Comparison of ENCODE assay signal across 10 mouse cellular contexts in the genomic region with DNA sequence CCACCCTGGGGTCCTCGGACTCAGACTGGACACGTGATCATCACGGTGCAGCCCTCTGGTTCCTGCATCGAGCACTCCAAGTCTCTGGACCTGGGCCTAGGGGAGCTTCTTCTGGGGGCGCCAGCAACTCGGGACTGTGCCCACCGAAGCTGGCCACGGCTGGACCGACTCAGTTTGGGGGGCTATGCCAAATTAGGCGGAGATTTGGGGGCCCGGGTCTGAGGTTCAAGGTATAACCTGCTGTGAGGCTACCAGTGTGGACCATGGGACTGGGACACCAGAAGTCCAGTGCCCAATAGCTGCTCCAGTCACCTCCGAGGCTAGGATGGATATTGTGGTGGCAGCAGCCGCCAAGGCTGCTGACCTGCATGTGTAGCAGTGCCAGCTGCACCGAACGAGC. TPM values are rescaled to one million over a fixed set of nuclear protein-coding genes. Genes with fewer than 3 reads are reported as not detected.
A peak's percentile ranks its signal among the peaks of the same experiment; 100 is the strongest.
DNase-seq lines count a peak whose midpoint lies in the region; ATAC-seq and TF ChIP-seq lines count a peak whose summit lies in the region.
"Had no signal": no experiment of that assay in that cellular context is flagged by ENCODE, and none has a peak within 500 bp of the region (broad histone marks: within the 10 kb centered on the region; RNA-seq: fewer than 3 reads in every experiment).

No protein-coding gene starts in this region.

- no peak overlapping the region for H3K27ac ChIP-seq in kidney, postnatal 0 days
- H3K27ac ChIP-seq in embryonic fibroblast, embryonic 13.5 days (ENCODE audit: insufficient read depth, low read length), result no peak overlapping the region
- peak overlapping the region; percentile 97 for H3K27ac ChIP-seq in limb, embryonic 10.5 days
- H3K27ac ChIP-seq in neural tube, embryonic 12.5 days, result no peak overlapping the region

- H3K4me3 ChIP-seq in kidney, postnatal 0 days (replicated peaks; ENCODE audit: low read depth, low read length), result peak overlapping the region; percentile 62
- H3K4me3 ChIP-seq in embryonic fibroblast, embryonic 13.5 days (ENCODE audit: insufficient read depth, low read length), result peak overlapping the region; percentile 31; the same call in 1 of the 2 replicates
- peak overlapping the region; percentile 75 for H3K4me3 ChIP-seq in limb, embryonic 10.5 days
- H3K4me3 ChIP-seq in neural tube, embryonic 12.5 days, result peak overlapping the region; percentile 44

- TF ChIP-seq CTCF in kidney, postnatal 0 days (IDR thresholded peaks at IDR 0.05; ENCODE audit: low read depth), result no peak
- no peak for TF ChIP-seq CTCF in embryonic fibroblast, embryonic 13.5 days (IDR thresholded peaks at IDR 0.05; ENCODE audit: borderline replicate concordance, insufficient read depth, low read length)

- 59% methylated on average over 15 of the region's 15 CpGs for WGBS in kidney, postnatal 0 days
- 51% methylated on average over 15 of the region's 15 CpGs for WGBS in limb, embryonic 10.5 days
- WGBS in neural tube, embryonic 12.5 days, result 58% methylated on average over 15 of the region's 15 CpGs

- H3K9ac ChIP-seq in kidney, postnatal 0 days (ENCODE audit: low read depth, low read length), result peak overlapping the region; percentile 79
- H3K9ac ChIP-seq in neural tube, embryonic 12.5 days, result 0 out of 2 replicates have a peak overlapping the region, but pooled peaks have one; percentile 56

- ATAC-seq in kidney, postnatal 0 days (replicated peaks; ENCODE audit: low FRiP score, low read depth), result no peak
- no peak for ATAC-seq in neural tube, embryonic 12.5 days (ENCODE audit: low FRiP score, low read depth)

- no peak for DNase-seq in kidney, postnatal 0 days (ENCODE audit: low spot score)
- no peak for DNase-seq in kidney, postnatal 25 days
- no peak for DNase-seq in limb, embryonic 10.5 days (ENCODE audit: low spot score)
- DNase-seq in frontal cortex, postnatal 14 days (ENCODE audit: low spot score in 2 of 2), result no peak
- no peak for DNase-seq in spleen, adult 18-20 months
- DNase-seq in testis, postnatal 14 days (ENCODE audit: low spot score), result no peak
- DNase-seq: cerebellum, postnatal 36 days; layer of hippocampus, adult 9-11 months had no signal

- H3K36me3 ChIP-seq in kidney, postnatal 0 days (ENCODE audit: insufficient read depth, low read length), result 0 out of 2 replicates have a peak, but pooled peaks cover 18% of the 10 kb centered on the region
- H3K36me3 ChIP-seq in limb, embryonic 10.5 days, result peaks cover 50% of the 10 kb centered on the region
- H3K36me3 ChIP-seq in neural tube, embryonic 12.5 days, result peaks cover 46% of the 10 kb centered on the region

- TF ChIP-seq POLR2A in embryonic fibroblast, embryonic 13.5 days (IDR thresholded peaks at IDR 0.05; ENCODE audit: low read depth, low read length), result no peak

- peaks cover 13% of the 10 kb centered on the region; the same call in 1 of the 2 replicates for H3K27me3 ChIP-seq in kidney, postnatal 0 days (ENCODE audit: insufficient read depth, low read length)
- H3K27me3 ChIP-seq in limb, embryonic 10.5 days (ENCODE audit: low read depth, poor library complexity, severe bottlenecking), result peaks cover 43% of the 10 kb centered on the region
- H3K27me3 ChIP-seq in neural tube, embryonic 12.5 days (replicated peaks), result peaks cover 78% of the 10 kb centered on the region

- peaks cover 25% of the 10 kb centered on the region for H3K4me1 ChIP-seq in kidney, postnatal 0 days (replicated peaks; ENCODE audit: insufficient read depth, low read length)
- peaks cover 4% of the 10 kb centered on the region for H3K4me1 ChIP-seq in embryonic fibroblast, embryonic 13.5 days (ENCODE audit: control insufficient read depth, insufficient read depth, low read length)
- peaks cover 87% of the 10 kb centered on the region for H3K4me1 ChIP-seq in limb, embryonic 10.5 days
- peaks cover 37% of the 10 kb centered on the region for H3K4me1 ChIP-seq in neural tube, embryonic 12.5 days

- peak overlapping the region; percentile 88 for H3K4me2 ChIP-seq in kidney, postnatal 0 days (ENCODE audit: low read length)
- peak overlapping the region; percentile 88 for H3K4me2 ChIP-seq in neural tube, embryonic 12.5 days (replicated peaks)

- no peaks in the 10 kb centered on the region for H3K9me3 ChIP-seq in kidney, postnatal 0 days (replicated peaks; ENCODE audit: low read length)
- H3K9me3 ChIP-seq in limb, embryonic 10.5 days (replicated peaks), result no peaks in the 10 kb centered on the region
- no peaks in the 10 kb centered on the region for H3K9me3 ChIP-seq in neural tube, embryonic 12.5 days

RNA-seq across cellular contexts. Expression of gene Tmem200b, which starts 0.8 kb away (rescaled TPM):
- 2.7 and 3.9 TPM in 2 replicates for polyA plus RNA-seq in kidney, postnatal 0 days (2015; fragmentation: Nextera tagmentation; extraction: Ambion mirVana)
- 4.4 and 8.0 TPM in 2 replicates for polyA plus RNA-seq in embryonic fibroblast, embryonic 13.5 days (2011; ENCODE audit: insufficient read length, low read depth, missing spikeins)
- 2.1 and 2.9 TPM in 2 replicates for polyA plus RNA-seq in limb, embryonic 10.5 days (2016; fragmentation: Nextera tagmentation; extraction: Ambion mirVana)
- 0.79 and 0.82 TPM in 2 replicates for polyA plus RNA-seq in neural tube, embryonic 12.5 days (2016; fragmentation: Nextera tagmentation; extraction: Ambion mirVana)

RNA-seq across cellular contexts. Expression of gene Srsf4, which starts 49.0 kb away (rescaled TPM):
- polyA plus RNA-seq in kidney, postnatal 0 days (2015; fragmentation: Nextera tagmentation; extraction: Ambion mirVana), result 76.1 and 81.0 TPM in 2 replicates
- 35.0 and 40.6 TPM in 2 replicates for polyA plus RNA-seq in embryonic fibroblast, embryonic 13.5 days (2011; ENCODE audit: insufficient read length, low read depth, missing spikeins)
- 135 and 142 TPM in 2 replicates for polyA plus RNA-seq in limb, embryonic 10.5 days (2016; fragmentation: Nextera tagmentation; extraction: Ambion mirVana)
- polyA plus RNA-seq in neural tube, embryonic 12.5 days (2016; fragmentation: Nextera tagmentation; extraction: Ambion mirVana), result 145 and 150 TPM in 2 replicates
